Mouse (Mus musculus) forebrain, embryonic 11.5 days (tissue): Measurements from ENCODE around the gene Atl1. TPM values are rescaled to one million over a fixed set of nuclear protein-coding genes. Genes with fewer than 3 reads are reported as not detected.

Experiments used
- ATAC-seq: fragments of 200-750 bp; cut with Nextera tagmentation; replicated peaks from 2 replicates; pipeline ENCODE4 v1.8.0; 2017; ENCODE audit warnings: moderate TSS enrichment; ENCODE audit not compliant: low FRiP score
- DNase-seq: peaks from one replicate; pipeline ENCODE4 v3.0.0-alpha.2; 2017; ENCODE audit warnings: low spot score
- H3K27ac ChIP-seq: fragments of 300-500 bp; sonication (generic); 2 replicates; pipeline ENCODE4 v1.5.1; 2014; ENCODE audit warnings: low read depth, low read length
- H3K27me3 ChIP-seq: fragments of 300-500 bp; sonication (generic); 2 replicates; pipeline ENCODE4 v1.6.1; 2014; ENCODE audit warnings: mild to moderate bottlenecking, low read length, mixed read lengths; ENCODE audit not compliant: control insufficient read depth, insufficient read depth
- H3K36me3 ChIP-seq: fragments of 300-500 bp; sonication (generic); 2 replicates; pipeline ENCODE4 v1.6.1; 2014; ENCODE audit warnings: mild to moderate bottlenecking, low read length, moderate library complexity, mixed read lengths; ENCODE audit not compliant: control insufficient read depth, insufficient read depth
- H3K4me1 ChIP-seq: fragments of 300-500 bp; sonication (generic); replicated peaks from 2 replicates; pipeline ENCODE4 v1.6.1; 2014; ENCODE audit warnings: low read length, mixed read lengths; ENCODE audit not compliant: control insufficient read depth, insufficient read depth
- H3K4me2 ChIP-seq: fragments of 300-500 bp; sonication (generic); 2 replicates; pipeline ENCODE4 v1.6.1; 2014; ENCODE audit warnings: low read depth, mild to moderate bottlenecking, low read length, moderate library complexity, mixed read lengths; ENCODE audit not compliant: severe bottlenecking
- H3K4me3 ChIP-seq: fragments of 300-500 bp; sonication (generic); 2 replicates; pipeline ENCODE4 v1.5.1; 2014; ENCODE audit warnings: low read depth, low read length
- H3K9ac ChIP-seq: fragments of 300-500 bp; sonication (generic); 2 replicates; pipeline ENCODE4 v1.6.1; 2014; ENCODE audit warnings: low read length
- H3K9me3 ChIP-seq: fragments of 300-500 bp; sonication (generic); 2 replicates; pipeline ENCODE4 v1.6.1; 2016; ENCODE audit warnings: low read length, mixed read lengths; ENCODE audit not compliant: control insufficient read depth
- WGBS: fragments of 180-500 bp; shearing (Covaris S2); extraction: QIAGEN DNeasy Blood & Tissue Kit; methylation state at CpG from one replicate; pipeline ENCODE4 v1.1.7; 2014; 5-methylcytosine and 5-hydroxymethylcytosine counted together
- polyA plus RNA-seq: library from polyadenylated mRNA; unstranded; fragments of >200 nt; fragmentation: Nextera tagmentation; extraction: Ambion mirVana; gene quantifications from 2 replicates; pipeline ENCODE4 v1.2.1, GENCODE M21; 2014

Atl1 gene
- polyA plus RNA-seq, 1 experiment from 2014 or later: 29.8 TPM

- Histone ChIP-seq H3K27me3 (no peaks in the 10 kb centered on the region), H3K4me1 (0 out of 2 replicates have a peak, but pooled peaks cover 2% of the 10 kb centered on the region), H3K9me3 (0 out of 2 replicates have a peak, but pooled peaks cover 2% of the 10 kb centered on the region), H3K4me2 (no peak overlapping the region), H3K36me3 (peaks cover 3% of the 10 kb centered on the region; the same call in 1 of the 2 replicates), H3K27ac (no peak overlapping the region), H3K4me3 (no peak overlapping the region), H3K9ac (no peak overlapping the region)
- DNase-seq (no peak), ATAC-seq (no peak)
- WGBS: 68% methylated on average over 1 of the region's 1 CpGs
These were observed 49.4 kb downstream of the Atl1 start for GRCm38 (mm10) chr12:69941655-69942329.

GRCm38 (mm10) chr12:69945861-69946260 lies 53.4 kb downstream of the Atl1 start:
- Histone ChIP-seq H3K4me3 (no peak overlapping the region), H3K4me1 (no peaks in the 10 kb centered on the region), H3K9ac (no peak overlapping the region), H3K4me2 (no peak overlapping the region), H3K27me3 (no peaks in the 10 kb centered on the region), H3K9me3 (no peaks in the 10 kb centered on the region), H3K36me3 (no peaks in the 10 kb centered on the region), H3K27ac (no peak overlapping the region)
- ATAC-seq (no peak), DNase-seq (no peak)
- 95% methylated on average over 5 of the region's 5 CpGs for WGBS

DNA sequence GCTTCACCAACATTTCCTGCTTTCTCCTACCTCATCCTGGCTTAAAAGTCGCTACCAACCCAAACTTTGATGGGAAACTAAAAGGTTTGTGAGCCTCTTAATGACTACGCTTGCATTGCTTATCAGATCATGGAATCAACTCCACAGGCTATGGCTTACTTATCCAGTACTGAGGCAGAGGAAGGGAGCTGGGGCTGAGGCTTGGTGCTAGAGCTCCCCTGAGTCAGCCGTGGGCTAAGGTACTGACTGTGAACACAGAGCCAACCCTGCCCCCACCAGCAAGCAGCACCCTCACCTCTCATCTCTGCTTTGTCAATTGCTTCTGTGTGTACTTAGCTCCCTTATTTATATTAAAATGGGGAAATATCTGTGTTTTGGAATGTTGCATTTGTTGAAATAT lies 55.1 kb downstream of the Atl1 start:
- WGBS: 83% methylated on average over 3 of the region's 3 CpGs

GRCm38 (mm10) chr12:69957378-69957777 lies 65.0 kb downstream of the Atl1 start:
- ATAC-seq (no peak), DNase-seq (no peak)
- no peaks in the 10 kb centered on the region for H3K9me3 ChIP-seq
- H3K4me2 ChIP-seq: no peak overlapping the region
- H3K27me3 ChIP-seq: no peaks in the 10 kb centered on the region
- H3K4me3 ChIP-seq: no peak overlapping the region
- 93% methylated on average over 2 of the region's 2 CpGs for whole genome bisulfite sequencing
- no peaks in the 10 kb centered on the region for H3K36me3 ChIP-seq
- H3K4me1 ChIP-seq: no peaks in the 10 kb centered on the region
- H3K27ac ChIP-seq: no peak overlapping the region
- no peak overlapping the region for H3K9ac ChIP-seq

More for the DNA sequence above, 55.1 kb downstream of the Atl1 start:
- DNase-seq: no peak
- no peak overlapping the region for H3K4me3 ChIP-seq
- H3K36me3 ChIP-seq: no peaks in the 10 kb centered on the region
- H3K4me2 ChIP-seq: no peak overlapping the region
- no peaks in the 10 kb centered on the region for H3K4me1 ChIP-seq
- ATAC-seq: no peak
- no peaks in the 10 kb centered on the region for H3K9me3 ChIP-seq
- H3K27me3 ChIP-seq: no peaks in the 10 kb centered on the region
- H3K9ac ChIP-seq: no peak overlapping the region
- no peak overlapping the region for H3K27ac ChIP-seq

DNA sequence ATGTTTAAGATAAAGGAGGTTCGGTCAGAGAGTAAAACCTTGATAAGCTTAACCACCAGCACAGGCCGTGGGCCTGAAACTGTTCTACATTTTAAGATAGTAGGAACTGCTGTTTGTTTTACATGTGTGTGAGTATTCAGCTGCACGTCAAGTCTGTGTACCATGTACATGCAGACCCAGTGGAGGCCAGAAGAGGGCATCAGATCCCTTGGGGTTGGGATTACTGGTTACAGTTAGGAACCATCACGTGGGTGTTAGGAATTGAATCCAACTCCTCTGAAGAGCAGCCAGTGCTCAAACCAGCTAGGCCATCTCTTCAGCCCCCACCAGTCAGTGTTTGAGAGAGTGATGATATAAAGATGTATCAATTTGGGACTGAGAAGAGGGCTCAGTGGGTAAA lies 70.1 kb downstream of the Atl1 start:
- no peaks in the 10 kb centered on the region for H3K27me3 ChIP-seq
- no peaks in the 10 kb centered on the region for H3K9me3 ChIP-seq
- H3K36me3 ChIP-seq: peaks cover 5% of the 10 kb centered on the region; the same call in 1 of the 2 replicates
- no peak overlapping the region for H3K27ac ChIP-seq
- H3K9ac ChIP-seq: no peak overlapping the region
- no peaks in the 10 kb centered on the region for H3K4me1 ChIP-seq
- 0 out of 2 replicates have a peak, but pooled peaks have one; percentile 27 for ATAC-seq
- H3K4me2 ChIP-seq: no peak overlapping the region
- DNase-seq: peak; percentile 59
- no peak overlapping the region for H3K4me3 ChIP-seq
- 71% methylated on average over 4 of the region's 4 CpGs for WGBS

DNA sequence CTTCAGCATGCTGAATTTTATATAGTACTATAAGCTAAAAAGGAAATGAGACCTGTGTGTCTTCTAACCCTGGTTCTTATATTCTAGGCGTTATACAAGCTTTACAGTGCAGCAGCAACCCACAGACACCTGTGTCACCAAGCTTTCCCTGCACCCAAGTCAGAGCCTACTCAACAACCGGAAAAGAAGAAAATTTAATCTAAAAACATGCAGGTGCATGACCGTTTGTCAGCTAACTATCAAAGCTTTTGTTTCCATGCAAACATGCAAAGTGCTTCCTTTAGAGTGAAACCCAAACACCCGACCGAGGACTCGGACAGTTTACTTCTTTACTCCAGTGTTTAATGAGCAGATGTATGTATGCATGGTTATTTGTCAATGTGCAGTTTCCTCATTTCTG lies 70.7 kb downstream of the Atl1 start:
- WGBS: 92% methylated on average over 6 of the region's 6 CpGs
- H3K36me3 ChIP-seq: peaks cover 5% of the 10 kb centered on the region; the same call in 1 of the 2 replicates
- H3K4me3 ChIP-seq: no peak overlapping the region

DNA sequence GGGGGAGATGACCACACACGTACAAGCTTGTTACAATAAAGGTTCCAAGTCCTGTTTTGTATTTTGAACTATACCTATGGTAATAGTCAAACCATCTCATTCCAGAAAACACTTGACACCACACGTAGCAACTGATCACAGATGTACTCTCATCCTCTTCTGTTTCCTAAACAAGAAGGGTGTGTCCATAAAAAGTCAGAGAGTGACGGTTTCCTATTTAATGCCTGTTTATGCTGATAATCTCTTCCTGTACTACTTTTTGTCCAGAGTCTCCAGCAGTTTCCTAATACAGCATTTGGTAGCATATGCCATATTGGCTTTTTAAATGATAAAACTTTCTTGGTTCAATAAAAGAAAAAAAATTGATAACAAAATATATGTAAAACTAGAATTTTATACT lies 73.2 kb downstream of the Atl1 start:
- no peak for DNase-seq
- H3K4me3 ChIP-seq: no peak overlapping the region
- H3K9ac ChIP-seq: no peak overlapping the region
- peaks cover 5% of the 10 kb centered on the region; the same call in 1 of the 2 replicates for H3K36me3 ChIP-seq
- no peak overlapping the region for H3K4me2 ChIP-seq
- H3K4me1 ChIP-seq: no peaks in the 10 kb centered on the region
- H3K9me3 ChIP-seq: no peaks in the 10 kb centered on the region
- no peak for ATAC-seq
- no peaks in the 10 kb centered on the region for H3K27me3 ChIP-seq
- no peak overlapping the region for H3K27ac ChIP-seq
- WGBS: 92% methylated on average over 3 of the region's 3 CpGs

More for the DNA sequence above, 70.7 kb downstream of the Atl1 start:
- H3K27me3 ChIP-seq: no peaks in the 10 kb centered on the region
- H3K9ac ChIP-seq: no peak overlapping the region
- H3K4me1 ChIP-seq: no peaks in the 10 kb centered on the region
- no peak overlapping the region for H3K4me2 ChIP-seq
- ATAC-seq: no peak
- DNase-seq: no peak
- H3K27ac ChIP-seq: no peak overlapping the region
- no peaks in the 10 kb centered on the region for H3K9me3 ChIP-seq

GRCm38 (mm10) chr12:69966071-69966470 lies 73.7 kb downstream of the Atl1 start:
- Histone ChIP-seq H3K27ac (no peak overlapping the region), H3K4me3 (no peak overlapping the region), H3K4me2 (no peak overlapping the region), H3K27me3 (no peaks in the 10 kb centered on the region), H3K4me1 (no peaks in the 10 kb centered on the region), H3K9ac (no peak overlapping the region), H3K36me3 (peaks cover 5% of the 10 kb centered on the region; the same call in 1 of the 2 replicates), H3K9me3 (no peaks in the 10 kb centered on the region)
- DNase-seq: no peak
- WGBS: 92% methylated on average over 5 of the region's 5 CpGs
- no peak for ATAC-seq

DNA sequence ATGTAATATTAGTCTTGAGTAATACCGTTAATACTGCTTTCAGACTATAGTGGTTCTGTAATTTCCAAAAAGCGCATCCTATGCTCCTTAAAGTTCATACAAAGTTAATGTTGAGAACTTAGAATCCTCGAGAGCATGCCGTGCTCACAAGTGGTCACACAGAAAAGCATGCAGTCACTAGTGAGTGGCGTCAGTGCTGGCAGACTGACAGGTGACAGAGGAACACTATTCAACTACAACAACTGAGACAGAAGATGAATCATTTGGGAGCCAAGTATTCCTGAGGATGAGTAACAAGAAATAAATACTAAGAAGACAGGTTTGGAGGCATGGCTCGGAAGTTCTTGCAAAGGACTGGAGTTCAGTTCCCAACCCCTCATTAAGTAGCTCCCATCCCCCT lies 74.7 kb downstream of the Atl1 start:
- H3K27ac ChIP-seq: no peak overlapping the region
- no peak overlapping the region for H3K4me3 ChIP-seq
- no peak for DNase-seq
- no peak for ATAC-seq
- WGBS: 90% methylated on average over 6 of the region's 6 CpGs
- H3K27me3 ChIP-seq: no peaks in the 10 kb centered on the region
- H3K4me2 ChIP-seq: no peak overlapping the region
- peaks cover 5% of the 10 kb centered on the region; the same call in 1 of the 2 replicates for H3K36me3 ChIP-seq
- H3K4me1 ChIP-seq: no peaks in the 10 kb centered on the region
- H3K9me3 ChIP-seq: no peaks in the 10 kb centered on the region
- no peak overlapping the region for H3K9ac ChIP-seq
